Mouse (Mus musculus) CD4-positive helper T cell, adult 2 months (primary cell): ENCODE measurements around the gene Olfr1291-ps1.

Source experiments
- DNase-seq: peaks from one replicate; pipeline ENCODE4 v3.0.0-alpha.2; 2012; ENCODE audit warnings: low read depth, missing footprints, low spot score

Gene Olfr1291-ps1

DNA sequence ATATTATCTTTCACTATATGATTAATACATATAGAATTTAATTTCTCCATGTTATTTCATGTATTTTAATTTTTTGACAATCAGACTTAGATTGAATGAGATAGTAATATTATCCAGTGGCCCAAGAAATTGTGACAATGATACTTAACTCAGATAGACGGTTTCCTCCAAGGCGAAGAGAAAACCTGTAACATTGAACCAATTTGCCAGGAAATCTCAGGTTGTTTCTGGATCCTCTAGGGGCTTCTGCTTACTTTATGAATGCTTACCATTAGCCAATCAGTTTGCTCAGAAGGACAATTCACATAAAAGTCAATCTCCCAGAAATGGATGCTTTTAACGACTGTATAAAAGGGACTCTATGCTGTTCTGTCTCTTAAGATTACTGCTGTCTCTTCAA lies at the start of gene Olfr1291-ps1:
Olfr1291-ps1 (plus strand) TSS at position 301 of the 400 bp plus-strand sequence.
- no peak for DNase-seq

DNA sequence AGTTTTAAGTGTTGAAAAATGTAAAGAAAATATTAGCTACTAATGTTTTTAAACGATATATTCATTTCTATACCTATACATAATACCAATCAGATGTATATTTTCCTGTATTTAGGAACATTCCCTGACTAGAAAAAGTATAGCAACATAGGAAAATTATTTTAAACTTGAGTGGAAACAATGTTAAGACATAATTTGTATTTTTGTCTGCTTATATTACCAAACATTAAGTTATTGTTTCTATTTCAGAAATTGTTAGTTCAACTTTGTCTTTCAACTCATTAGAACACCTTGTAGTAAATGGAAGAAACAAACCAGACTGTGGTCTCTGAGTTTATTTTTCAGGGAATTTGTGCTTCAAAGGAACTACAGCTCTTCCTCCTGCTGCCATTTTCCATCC lies 48.1 kb upstream of the Olfr1291-ps1 start, which contains the start of gene Olfr1287:
Olfr1287 (plus strand) TSS at position 301 of the 400 bp plus-strand sequence.
- DNase-seq, result no peak

DNA sequence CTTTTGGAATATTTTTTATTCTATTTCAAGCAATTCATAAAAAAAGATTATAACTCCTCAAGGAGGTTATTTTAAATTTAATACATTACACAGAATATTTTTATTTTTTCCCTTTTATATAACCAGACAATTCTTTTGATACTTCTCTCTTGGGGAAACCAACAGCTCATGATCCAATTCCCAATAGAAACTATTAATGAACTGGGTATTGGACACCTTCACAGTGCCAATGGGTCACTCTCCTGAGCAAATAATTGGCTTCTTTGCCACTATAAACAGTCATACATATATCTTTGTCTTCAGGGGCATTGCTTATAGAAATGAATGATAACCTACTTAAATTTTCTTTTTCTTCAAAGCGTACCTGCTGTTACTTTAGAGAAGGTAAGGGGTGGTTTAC lies 23.2 kb upstream of the Olfr1291-ps1 start, which contains the start of gene Olfr1288:
Olfr1288 (plus strand) TSS at position 301 of the 400 bp plus-strand sequence.
- DNase-seq, result no peak

DNA sequence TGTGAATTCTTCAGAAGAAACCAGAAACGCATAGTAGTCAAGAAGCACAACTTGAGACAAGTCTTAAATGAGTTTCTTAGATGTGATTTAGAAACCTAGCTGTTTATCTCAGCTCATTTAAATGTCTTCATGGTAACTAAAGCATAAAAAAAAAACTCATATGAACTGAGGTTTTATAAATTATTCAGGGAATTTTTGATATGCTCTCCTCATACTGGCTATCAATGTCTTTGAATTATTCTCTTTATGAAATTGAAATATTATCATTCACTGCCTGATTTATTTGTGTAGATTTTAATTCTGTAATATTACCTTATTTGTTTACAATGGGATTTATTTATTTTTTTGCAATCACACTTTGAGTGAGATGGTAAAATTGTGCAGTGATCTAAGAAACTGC lies 16.5 kb upstream of the Olfr1291-ps1 start, which contains the start of gene Olfr1289:
Olfr1289 (plus strand) TSS at position 301 of the 400 bp plus-strand sequence.
- no peak for DNase-seq

DNA sequence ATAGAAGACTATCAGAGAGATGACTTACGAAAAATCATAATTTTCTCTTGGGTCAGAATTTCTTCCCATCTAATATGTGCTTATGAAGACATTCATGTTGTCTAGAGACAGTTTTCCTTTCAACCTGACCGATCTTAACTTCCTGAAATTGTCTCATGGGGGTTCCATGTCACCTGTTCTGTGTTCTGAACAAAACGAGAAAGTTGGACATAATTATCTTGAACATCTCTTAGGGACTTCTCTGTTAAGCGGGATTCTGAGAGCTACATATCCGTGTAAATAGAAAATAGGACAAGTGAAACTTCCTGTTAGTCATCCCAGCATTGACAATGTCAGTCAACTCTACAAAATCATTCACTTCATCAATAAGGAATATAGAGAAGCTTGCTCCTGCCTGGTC lies 3.3 kb upstream of the Olfr1291-ps1 start, which contains the start of gene Olfr1290:
Olfr1290 (minus strand) TSS at position 101 of the 400 bp plus-strand sequence.
- DNase-seq, result no peak

DNA sequence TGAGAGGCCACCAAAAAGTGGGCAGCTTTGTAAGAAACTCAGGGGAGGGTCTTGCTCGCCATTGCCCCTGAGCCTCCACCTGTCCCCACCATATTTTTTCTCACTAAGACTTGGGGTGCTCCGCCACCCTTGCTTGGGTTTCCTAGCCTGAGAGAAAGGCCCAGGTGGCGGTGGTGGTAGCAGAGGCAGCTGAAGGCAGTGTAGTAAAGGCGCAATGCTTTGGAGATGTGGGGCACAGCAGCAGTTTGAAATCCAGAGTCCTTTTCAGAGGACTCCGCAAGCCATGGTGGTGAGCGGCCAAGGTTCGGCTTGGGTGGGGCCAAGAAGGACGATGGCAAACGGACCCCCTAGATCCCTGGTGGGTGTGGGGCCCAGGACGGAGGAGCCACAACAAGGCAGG lies 20.5 kb downstream of the Olfr1291-ps1 start:
- DNase-seq, result no peak

DNA sequence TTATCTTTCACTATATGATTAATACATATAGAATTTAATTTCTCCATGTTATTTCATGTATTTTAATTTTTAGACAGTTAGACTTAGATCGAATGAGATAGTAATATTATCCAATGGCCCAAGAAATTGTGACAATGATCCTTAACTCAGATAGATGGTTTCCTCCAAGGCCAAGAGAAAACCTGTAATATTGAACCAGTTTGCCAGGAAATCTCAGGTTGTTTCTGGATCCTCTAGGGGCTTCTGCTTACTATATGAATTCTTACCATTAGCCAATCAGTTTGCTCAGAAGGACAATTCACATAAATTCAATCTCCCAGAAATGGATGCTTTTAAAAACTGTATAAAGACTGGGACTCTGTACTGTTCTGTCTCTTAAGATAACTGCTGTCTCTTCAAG lies 27.9 kb downstream of the Olfr1291-ps1 start, which contains the start of gene Olfr1293-ps:
Olfr1293-ps (plus strand) TSS at position 301 of the 400 bp plus-strand sequence.
- DNase-seq, result no peak

DNA sequence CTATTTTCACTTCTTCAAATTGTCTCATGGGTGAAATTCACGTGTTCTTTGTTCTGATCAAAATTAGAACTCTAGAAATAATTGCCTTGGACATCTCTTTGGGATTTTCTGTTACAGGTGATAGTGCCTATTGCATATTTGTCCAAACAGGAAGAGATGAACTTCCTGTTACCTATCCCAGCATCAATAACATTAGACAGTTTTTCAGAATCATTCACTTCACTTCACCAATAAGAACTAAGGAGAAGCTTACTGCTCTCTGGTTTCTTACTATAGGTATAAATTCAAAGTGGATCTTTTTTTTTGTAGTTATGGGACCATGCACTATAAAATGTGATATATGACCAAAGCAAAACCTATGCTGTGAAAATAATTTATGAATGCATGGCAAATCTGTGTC lies 43.2 kb downstream of the Olfr1291-ps1 start, which contains the start of gene Olfr1294:
Olfr1294 (minus strand) TSS at position 101 of the 400 bp plus-strand sequence.
- no peak for DNase-seq
